Mouse (Mus musculus) lung, embryonic 15.5 days (tissue): Measurements from ENCODE around the gene Klrb1a. TPM values are rescaled to one million over a fixed set of nuclear protein-coding genes. Genes with fewer than 3 reads are reported as not detected.
"Not testable (repeated sequence)": the region's sequence is repeated elsewhere in the genome, so short reads cannot be mapped to it uniquely, and the experiment has no call there.

Experiments used
- ATAC-seq: fragments of 200-750 bp; cut with Nextera tagmentation; 2 replicates; pipeline ENCODE4 v1.8.0; 2017; ENCODE audit warnings: moderate number of reproducible peaks, borderline replicate concordance; ENCODE audit not compliant: low FRiP score, low TSS enrichment; ENCODE audit errors: extremely low read depth
- H3K27ac ChIP-seq: fragments of 300-500 bp; sonication (generic); 2 replicates; pipeline ENCODE4 v1.5.1; 2015; ENCODE audit warnings: moderate library complexity, mild to moderate bottlenecking, inconsistent platforms
- H3K27me3 ChIP-seq: fragments of 300-500 bp; sonication (generic); 2 replicates; pipeline ENCODE4 v1.6.1; 2015; ENCODE audit warnings: inconsistent platforms
- H3K36me3 ChIP-seq: fragments of 300-500 bp; sonication (generic); 2 replicates; pipeline ENCODE4 v1.6.1; 2015; ENCODE audit warnings: inconsistent platforms
- H3K4me1 ChIP-seq: fragments of 300-500 bp; sonication (generic); 2 replicates; pipeline ENCODE4 v1.6.1; 2015; ENCODE audit warnings: inconsistent platforms
- H3K4me2 ChIP-seq: fragments of 300-500 bp; sonication (generic); 2 replicates; pipeline ENCODE4 v1.6.1; 2015; ENCODE audit warnings: inconsistent platforms, mild to moderate bottlenecking, moderate library complexity
- H3K4me3 ChIP-seq: fragments of 300-500 bp; sonication (generic); 2 replicates; pipeline ENCODE4 v1.5.1; 2015; ENCODE audit warnings: mild to moderate bottlenecking, inconsistent platforms
- H3K9ac ChIP-seq: fragments of 300-500 bp; sonication (generic); 2 replicates; pipeline ENCODE4 v1.6.1; 2015; ENCODE audit warnings: inconsistent platforms
- H3K9me3 ChIP-seq: fragments of 300-500 bp; sonication (generic); 2 replicates; pipeline ENCODE4 v1.6.1; 2016; ENCODE audit warnings: inconsistent platforms
- WGBS: fragments of 180-500 bp; shearing (Covaris S2); methylation state at CpG from one replicate; pipeline ENCODE4 v1.1.7; 2015; 5-methylcytosine and 5-hydroxymethylcytosine counted together
- polyA plus RNA-seq: library from polyadenylated mRNA; unstranded; fragments of >200 nt; fragmentation: Nextera tagmentation; extraction: Ambion mirVana; gene quantifications from 2 replicates; pipeline ENCODE4 v1.2.1, GENCODE M21; 2015

Gene Klrb1a
- polyA plus RNA-seq, 1 experiment from 2014 or later: not detected

DNA sequence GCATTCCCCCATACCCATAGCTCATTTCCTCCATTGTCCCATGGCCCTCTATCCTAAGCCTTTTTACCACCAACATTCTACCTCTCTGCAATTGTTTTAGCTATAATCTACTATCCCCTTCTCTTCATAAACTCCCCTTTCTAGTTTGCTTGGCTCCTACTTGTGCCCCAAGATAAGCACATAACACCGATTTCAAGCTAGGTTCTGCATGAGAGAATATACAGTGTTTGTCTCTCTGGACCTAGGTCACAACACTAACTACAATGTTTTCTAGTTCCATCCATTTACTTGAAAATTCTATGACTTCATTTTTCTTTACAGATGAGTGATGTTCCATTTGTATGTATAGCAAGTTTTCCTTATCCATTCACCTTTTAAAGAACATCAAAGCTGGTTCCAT is 17.3 kb upstream of the Klrb1a start:
- Histone ChIP-seq H3K27ac (no peak overlapping the region), H3K4me2 (no peak overlapping the region), H3K27me3 (no peaks in the 10 kb centered on the region), H3K36me3 (no peaks in the 10 kb centered on the region), H3K4me1 (no peaks in the 10 kb centered on the region), H3K9ac (no peak overlapping the region), H3K9me3 (no peaks in the 10 kb centered on the region), H3K4me3 (no peak overlapping the region)
- 90% methylated on average over 1 of the region's 1 CpGs for WGBS
- no peak for ATAC-seq

GRCm38 (mm10) chr6:128630912-128631905 is 7.9 kb upstream of the Klrb1a start:
- not testable (repeated sequence) for ATAC-seq, H3K9ac ChIP-seq, H3K27ac ChIP-seq, H3K27me3 ChIP-seq, H3K4me3 ChIP-seq, H3K4me1 ChIP-seq, H3K4me2 ChIP-seq, H3K36me3 ChIP-seq, H3K9me3 ChIP-seq
- 49% methylated on average over 15 of the region's 15 CpGs for WGBS

DNA sequence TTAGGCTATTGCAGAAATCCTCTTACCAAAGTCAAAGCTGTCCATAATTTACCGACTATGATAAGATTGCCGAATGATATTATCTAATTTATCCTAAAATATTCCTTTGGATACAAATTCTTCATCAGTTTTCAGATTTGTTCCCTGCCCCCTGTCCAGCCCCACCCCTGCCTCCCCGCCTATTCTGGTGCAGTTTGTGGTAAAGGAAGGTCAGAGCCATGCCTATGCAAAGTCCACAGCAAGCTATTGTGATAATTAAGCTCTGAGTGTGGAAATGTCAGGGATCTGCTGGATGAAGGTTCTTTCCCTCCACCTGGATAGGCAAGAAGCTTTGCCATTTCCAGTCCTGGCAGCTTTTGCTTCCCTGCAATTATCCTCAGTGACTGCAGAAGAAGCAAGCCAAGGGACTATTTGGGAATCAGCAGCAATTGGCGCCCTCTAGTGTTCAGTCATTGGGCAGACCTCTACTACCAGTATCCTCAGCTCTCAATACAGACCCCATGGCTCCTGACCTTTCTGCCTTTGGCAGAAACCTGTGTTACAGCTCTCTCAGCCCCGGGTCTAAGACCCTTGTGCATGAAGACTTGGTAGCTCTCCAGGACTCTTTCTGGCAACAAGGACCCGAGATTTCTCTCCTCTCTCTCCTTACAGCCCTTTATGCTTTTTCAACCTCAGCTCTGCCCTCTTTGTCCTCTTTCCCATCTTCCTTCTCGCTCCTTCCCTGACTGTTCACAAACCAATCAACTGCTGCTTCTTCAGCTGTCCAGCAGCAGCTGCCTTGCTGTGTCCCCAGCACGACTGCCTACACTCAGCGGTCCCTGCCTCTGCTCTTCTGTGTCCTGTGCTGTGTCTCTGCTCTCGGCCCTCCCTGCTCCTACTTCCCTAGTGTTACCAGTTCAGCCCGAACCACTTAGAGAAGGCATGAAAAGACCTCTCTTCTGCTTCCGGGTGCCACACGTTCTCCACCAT is 6.7 kb upstream of the Klrb1a start:
- WGBS: 52% methylated on average over 13 of the region's 13 CpGs
- ATAC-seq: peak; percentile 84

GRCm38 (mm10) chr6:128625246-128625645 is 1.9 kb upstream of the Klrb1a start:
- not testable (repeated sequence) for H3K9ac ChIP-seq, H3K4me3 ChIP-seq, H3K9me3 ChIP-seq, H3K36me3 ChIP-seq, H3K27me3 ChIP-seq, ATAC-seq, H3K27ac ChIP-seq, H3K4me1 ChIP-seq, H3K4me2 ChIP-seq
- WGBS: 81% methylated on average over 6 of the region's 6 CpGs

More for the DNA sequence above, 6.7 kb upstream of the Klrb1a start:
- H3K36me3 ChIP-seq, H3K27me3 ChIP-seq, H3K4me2 ChIP-seq, H3K4me1 ChIP-seq, H3K9ac ChIP-seq, H3K27ac ChIP-seq, H3K4me3 ChIP-seq, H3K9me3 ChIP-seq: not testable (repeated sequence)

DNA sequence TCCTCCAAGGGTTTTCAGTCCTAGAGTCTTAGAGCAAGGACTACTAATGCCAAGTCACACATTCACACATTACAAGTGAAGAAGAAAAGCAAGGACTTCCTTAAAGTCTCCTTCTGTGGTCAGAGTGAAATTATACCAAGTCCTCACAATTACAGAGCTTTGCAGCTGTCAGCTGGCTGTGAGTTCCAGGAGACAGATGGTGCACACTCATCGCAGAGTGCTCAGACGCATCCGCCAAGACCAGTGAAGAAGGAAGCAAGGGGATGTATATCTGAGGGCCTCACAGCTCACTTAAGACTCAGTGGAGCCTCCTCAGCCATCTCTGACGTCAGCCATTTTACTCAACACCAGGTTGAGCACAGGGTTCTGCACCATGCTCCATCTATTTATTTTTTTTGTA is 1.1 kb upstream of the Klrb1a start:
- Histone ChIP-seq H3K4me1 (no peaks in the 10 kb centered on the region), H3K4me2 (no peak overlapping the region), H3K36me3 (no peaks in the 10 kb centered on the region), H3K4me3 (no peak overlapping the region), H3K27ac (no peak overlapping the region), H3K27me3 (no peaks in the 10 kb centered on the region), H3K9me3 (no peaks in the 10 kb centered on the region), H3K9ac (no peak overlapping the region)
- WGBS: 75% methylated on average over 4 of the region's 4 CpGs
- ATAC-seq: no peak

GRCm38 (mm10) chr6:128622733-128623132 is 600 bp downstream of the Klrb1a start:
- Histone ChIP-seq H3K4me1 (no peaks in the 10 kb centered on the region), H3K4me2 (no peak overlapping the region), H3K36me3 (no peaks in the 10 kb centered on the region), H3K27me3 (no peaks in the 10 kb centered on the region), H3K9me3 (no peaks in the 10 kb centered on the region), H3K4me3 (no peak overlapping the region), H3K27ac (no peak overlapping the region), H3K9ac (no peak overlapping the region)
- no peak for ATAC-seq
- WGBS: 71% methylated on average over 2 of the region's 2 CpGs

GRCm38 (mm10) chr6:128606350-128606749 is 17.0 kb downstream of the Klrb1a start:
- Histone ChIP-seq H3K9me3 (no peaks in the 10 kb centered on the region), H3K27ac (peak overlapping the region; percentile 4; the same call in 1 of the 2 replicates), H3K4me3 (no peak overlapping the region), H3K4me2 (peak overlapping the region; percentile 0; the same call in 1 of the 2 replicates), H3K9ac (no peak overlapping the region), H3K4me1 (peaks cover 17% of the 10 kb centered on the region), H3K36me3 (no peaks in the 10 kb centered on the region), H3K27me3 (no peaks in the 10 kb centered on the region)
- WGBS: 27% methylated on average over 9 of the region's 9 CpGs
- peak; percentile 88 for ATAC-seq

- H3K9ac ChIP-seq: no peak overlapping the region
- H3K9me3 ChIP-seq: no peaks in the 10 kb centered on the region
- H3K27ac ChIP-seq: no peak overlapping the region
- no peaks in the 10 kb centered on the region for H3K27me3 ChIP-seq
- no peak overlapping the region for H3K4me3 ChIP-seq
- no peak overlapping the region for H3K4me2 ChIP-seq
- peaks cover 17% of the 10 kb centered on the region for H3K4me1 ChIP-seq
- no peak for ATAC-seq
- WGBS: 32% methylated on average over 5 of the region's 5 CpGs
- H3K36me3 ChIP-seq: no peaks in the 10 kb centered on the region
Measured at GRCm38 (mm10) chr6:128604512-128604911, 18.8 kb downstream of the Klrb1a start.

DNA sequence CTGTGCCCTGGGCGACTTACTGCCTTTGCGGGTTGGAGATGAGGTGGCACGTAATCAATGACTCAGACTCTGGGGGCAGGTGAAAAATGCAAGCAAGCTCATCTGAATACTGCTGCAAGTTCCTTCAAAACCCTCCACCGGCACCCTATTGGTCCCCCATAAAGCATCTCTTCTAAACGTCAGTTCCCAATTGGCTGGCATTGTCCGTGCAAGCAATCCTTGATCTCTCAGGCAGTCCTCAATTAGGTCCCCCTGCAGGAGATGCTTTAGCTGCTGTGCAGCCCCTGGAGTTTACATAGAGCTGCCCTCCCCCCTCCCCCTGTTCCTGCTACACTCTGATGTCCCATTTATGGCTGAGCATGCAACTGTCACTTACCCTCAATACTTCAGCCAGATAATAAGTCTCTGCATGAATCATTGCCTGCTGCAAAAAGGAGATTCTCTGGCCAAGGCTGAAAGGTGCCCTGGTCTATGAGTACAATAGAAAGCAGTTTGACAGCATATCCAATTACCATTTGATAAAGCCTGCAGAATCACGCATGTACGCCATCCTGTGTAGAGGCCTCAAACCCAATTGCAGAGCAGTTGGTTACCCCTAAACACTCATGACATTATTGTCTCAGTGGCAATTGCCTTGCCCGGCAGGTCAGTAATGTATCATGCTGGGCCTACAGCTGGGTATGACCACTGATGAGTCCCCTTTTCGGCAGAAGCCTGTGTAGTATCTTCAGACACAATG is 20.7 kb downstream of the Klrb1a start:
- WGBS: 68% methylated on average over 10 of the region's 10 CpGs
- no peak overlapping the region for H3K27ac ChIP-seq
- no peak overlapping the region for H3K4me3 ChIP-seq
- ATAC-seq: no peak
- H3K4me2 ChIP-seq: no peak overlapping the region
- no peaks in the 10 kb centered on the region for H3K27me3 ChIP-seq
- no peaks in the 10 kb centered on the region for H3K9me3 ChIP-seq
- no peaks in the 10 kb centered on the region for H3K36me3 ChIP-seq
- H3K9ac ChIP-seq: no peak overlapping the region
- peaks cover 28% of the 10 kb centered on the region for H3K4me1 ChIP-seq

DNA sequence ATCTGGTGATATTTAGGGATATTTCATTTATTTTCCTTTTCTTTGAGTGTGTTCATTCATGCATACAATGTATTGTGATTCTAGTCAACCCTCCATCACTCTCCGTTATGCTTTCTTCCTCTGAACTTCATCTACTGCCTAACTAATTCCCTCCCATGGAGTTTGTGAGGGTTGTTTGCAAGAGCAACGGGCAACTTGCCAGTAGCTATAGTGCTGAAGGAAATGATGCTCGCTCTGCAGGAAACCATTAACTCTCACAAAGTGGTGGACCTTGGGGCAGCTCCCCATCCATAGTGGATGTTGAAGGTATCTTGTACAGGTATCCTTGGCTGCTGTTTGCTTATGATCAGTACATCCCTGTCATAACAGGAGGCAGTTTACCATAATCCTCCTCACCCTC is 21.3 kb downstream of the Klrb1a start:
- 23% methylated on average over 3 of the region's 3 CpGs for WGBS
- no peaks in the 10 kb centered on the region for H3K36me3 ChIP-seq
- H3K4me3 ChIP-seq: no peak overlapping the region
- peaks cover 26% of the 10 kb centered on the region for H3K4me1 ChIP-seq
- no peak overlapping the region for H3K4me2 ChIP-seq
- no peaks in the 10 kb centered on the region for H3K27me3 ChIP-seq
- ATAC-seq: no peak
- no peak overlapping the region for H3K27ac ChIP-seq
- no peaks in the 10 kb centered on the region for H3K9me3 ChIP-seq
- H3K9ac ChIP-seq: no peak overlapping the region

- no peak overlapping the region for H3K27ac ChIP-seq
- no peaks in the 10 kb centered on the region for H3K27me3 ChIP-seq
- no peaks in the 10 kb centered on the region for H3K9me3 ChIP-seq
- H3K9ac ChIP-seq: no peak overlapping the region
- no peak overlapping the region for H3K4me3 ChIP-seq
- WGBS: 52% methylated on average over 4 of the region's 4 CpGs
- H3K36me3 ChIP-seq: no peaks in the 10 kb centered on the region
- no peak for ATAC-seq
- H3K4me2 ChIP-seq: no peak overlapping the region
- peaks cover 23% of the 10 kb centered on the region for H3K4me1 ChIP-seq
Measured at GRCm38 (mm10) chr6:128599555-128599954, 23.8 kb downstream of the Klrb1a start.
